Mouse (Mus musculus) midbrain, embryonic 12.5 days (tissue): ENCODE measurements at regions not wholly inside any gene's neighbourhood (a gene's known extent, or its start where the extent isn't known, plus 50 kb on each side); places are given as distances from the start of the nearest gene placed in this dataset.
"Not testable (repeated sequence)": the region's sequence is repeated elsewhere in the genome, so short reads cannot be mapped to it uniquely, and the experiment has no call there.

Experiments
- ATAC-seq: fragments of 200-750 bp; cut with Nextera tagmentation; 2 replicates; pipeline ENCODE4 v1.8.0; 2017; ENCODE audit warnings: low read depth, moderate TSS enrichment, moderate library complexity; ENCODE audit not compliant: low FRiP score
- H3K27ac ChIP-seq: fragments of 300-500 bp; sonication (generic); replicated peaks from 2 replicates; pipeline ENCODE4 v1.5.1; 2016; ENCODE audit warnings: mild to moderate bottlenecking
- H3K27me3 ChIP-seq: fragments of 300-500 bp; sonication (generic); 2 replicates; pipeline ENCODE4 v1.6.1; 2016; ENCODE audit warnings: mild to moderate bottlenecking
- H3K36me3 ChIP-seq: fragments of 300-500 bp; sonication (generic); 2 replicates; pipeline ENCODE4 v1.6.1; 2016
- H3K4me1 ChIP-seq: fragments of 300-500 bp; sonication (generic); 2 replicates; pipeline ENCODE4 v1.6.1; 2016
- H3K4me2 ChIP-seq: fragments of 300-500 bp; sonication (generic); replicated peaks from 2 replicates; pipeline ENCODE4 v1.6.1; 2016; ENCODE audit warnings: mild to moderate bottlenecking, moderate library complexity
- H3K4me3 ChIP-seq: fragments of 300-500 bp; sonication (generic); 2 replicates; pipeline ENCODE4 v1.5.1; 2016; ENCODE audit warnings: mild to moderate bottlenecking
- H3K9ac ChIP-seq: fragments of 300-500 bp; sonication (generic); replicated peaks from 2 replicates; pipeline ENCODE4 v1.6.1; 2016; ENCODE audit warnings: mild to moderate bottlenecking, moderate library complexity
- H3K9me3 ChIP-seq: fragments of 300-500 bp; sonication (generic); 2 replicates; pipeline ENCODE4 v1.6.1; 2016; ENCODE audit warnings: mild to moderate bottlenecking
- WGBS: fragments of 180-500 bp; shearing (Covaris S2); methylation state at CpG from one replicate; pipeline ENCODE4 v1.1.7; 2016; 5-methylcytosine and 5-hydroxymethylcytosine counted together

- H3K27ac ChIP-seq: no peak overlapping the region
- no peak overlapping the region for H3K4me2 ChIP-seq
- no peaks in the 10 kb centered on the region for H3K36me3 ChIP-seq
Observed at GRCm38 (mm10) chr11:92228855-92229254, 651.5 kb upstream of the Kif2b start.

GRCm38 (mm10) chr11:92208980-92209548 lies 631.7 kb upstream of the Kif2b start:
- Histone ChIP-seq H3K27me3 (no peaks in the 10 kb centered on the region), H3K4me2 (no peak overlapping the region), H3K36me3 (no peaks in the 10 kb centered on the region), H3K9me3 (no peaks in the 10 kb centered on the region), H3K4me1 (no peaks in the 10 kb centered on the region), H3K4me3 (no peak overlapping the region), H3K27ac (no peak overlapping the region), H3K9ac (no peak overlapping the region)
- WGBS: 64% methylated on average over 1 of the region's 1 CpGs
- ATAC-seq: no peak

More at GRCm38 (mm10) chr11:92228855-92229254, 651.5 kb upstream of the Kif2b start:
- Histone ChIP-seq H3K27me3 (no peaks in the 10 kb centered on the region), H3K9me3 (no peaks in the 10 kb centered on the region), H3K9ac (no peak overlapping the region), H3K4me1 (no peaks in the 10 kb centered on the region), H3K4me3 (no peak overlapping the region)
- ATAC-seq: no peak
- WGBS: 73% methylated on average over 5 of the region's 5 CpGs

GRCm38 (mm10) chr11:92178393-92178792 lies 601.0 kb upstream of the Kif2b start:
- 75% methylated on average over 3 of the region's 3 CpGs for WGBS
- ATAC-seq, H3K4me1 ChIP-seq, H3K4me3 ChIP-seq, H3K36me3 ChIP-seq, H3K9ac ChIP-seq, H3K27me3 ChIP-seq, H3K4me2 ChIP-seq, H3K9me3 ChIP-seq, H3K27ac ChIP-seq: not testable (repeated sequence)

- Histone ChIP-seq H3K4me1 (no peaks in the 10 kb centered on the region), H3K36me3 (no peaks in the 10 kb centered on the region), H3K4me2 (no peak overlapping the region), H3K9ac (no peak overlapping the region), H3K27ac (no peak overlapping the region), H3K9me3 (no peaks in the 10 kb centered on the region), H3K4me3 (no peak overlapping the region), H3K27me3 (no peaks in the 10 kb centered on the region)
- no peak for ATAC-seq
Observed at GRCm38 (mm10) chr11:92153124-92153523, 575.8 kb upstream of the Kif2b start.

- no peaks in the 10 kb centered on the region for H3K9me3 ChIP-seq
- no peaks in the 10 kb centered on the region for H3K36me3 ChIP-seq
- H3K4me1 ChIP-seq: peaks cover 6% of the 10 kb centered on the region
- peak overlapping the region; percentile 72 for H3K27ac ChIP-seq
- peak; percentile 83 for ATAC-seq
- WGBS: 21% methylated on average over 1 of the region's 1 CpGs
- no peaks in the 10 kb centered on the region for H3K27me3 ChIP-seq
- no peak overlapping the region for H3K4me3 ChIP-seq
- H3K4me2 ChIP-seq: no peak overlapping the region
- H3K9ac ChIP-seq: no peak overlapping the region
Observed at GRCm38 (mm10) chr11:92135677-92136076, 558.3 kb upstream of the Kif2b start.

- no peak overlapping the region for H3K9ac ChIP-seq
- H3K9me3 ChIP-seq: no peaks in the 10 kb centered on the region
- 9% methylated on average over 3 of the region's 3 CpGs for WGBS
- no peak overlapping the region for H3K4me2 ChIP-seq
- peak overlapping the region; percentile 72 for H3K27ac ChIP-seq
- peaks cover 6% of the 10 kb centered on the region for H3K4me1 ChIP-seq
- H3K36me3 ChIP-seq: no peaks in the 10 kb centered on the region
- ATAC-seq: peak; percentile 94
- H3K27me3 ChIP-seq: no peaks in the 10 kb centered on the region
- H3K4me3 ChIP-seq: no peak overlapping the region
Observed at GRCm38 (mm10) chr11:92134891-92135590, 557.7 kb upstream of the Kif2b start.

- no peak for ATAC-seq
- Histone ChIP-seq H3K27ac (no peak overlapping the region), H3K9me3 (no peaks in the 10 kb centered on the region), H3K36me3 (no peaks in the 10 kb centered on the region), H3K27me3 (no peaks in the 10 kb centered on the region), H3K4me3 (no peak overlapping the region), H3K4me1 (no peaks in the 10 kb centered on the region), H3K4me2 (no peak overlapping the region), H3K9ac (no peak overlapping the region)
- 80% methylated on average over 2 of the region's 2 CpGs for WGBS
Observed at GRCm38 (mm10) chr11:92084766-92085165, 507.4 kb upstream of the Kif2b start.

- Histone ChIP-seq H3K4me3 (no peak overlapping the region), H3K27ac (no peak overlapping the region), H3K9ac (no peak overlapping the region), H3K4me2 (no peak overlapping the region), H3K9me3 (no peaks in the 10 kb centered on the region), H3K27me3 (no peaks in the 10 kb centered on the region), H3K36me3 (no peaks in the 10 kb centered on the region), H3K4me1 (no peaks in the 10 kb centered on the region)
- ATAC-seq: no peak
- WGBS: 10% methylated on average over 2 of the region's 2 CpGs
Observed at GRCm38 (mm10) chr11:92041695-92042094, 464.3 kb upstream of the Kif2b start.

GRCm38 (mm10) chr11:92040161-92040560 lies 462.8 kb upstream of the Kif2b start:
- no peak for ATAC-seq
- Histone ChIP-seq H3K27ac (no peak overlapping the region), H3K9ac (no peak overlapping the region), H3K27me3 (no peaks in the 10 kb centered on the region), H3K9me3 (no peaks in the 10 kb centered on the region), H3K4me1 (no peaks in the 10 kb centered on the region), H3K4me3 (no peak overlapping the region), H3K4me2 (no peak overlapping the region), H3K36me3 (no peaks in the 10 kb centered on the region)
- 82% methylated on average over 1 of the region's 1 CpGs for WGBS

- no peak for ATAC-seq
- no peaks in the 10 kb centered on the region for H3K9me3 ChIP-seq
- no peaks in the 10 kb centered on the region for H3K27me3 ChIP-seq
- 81% methylated on average over 3 of the region's 3 CpGs for WGBS
- no peak overlapping the region for H3K4me2 ChIP-seq
- H3K36me3 ChIP-seq: no peaks in the 10 kb centered on the region
- H3K4me3 ChIP-seq: no peak overlapping the region
- H3K27ac ChIP-seq: no peak overlapping the region
- H3K4me1 ChIP-seq: no peaks in the 10 kb centered on the region
- H3K9ac ChIP-seq: no peak overlapping the region
Observed at GRCm38 (mm10) chr11:92018419-92018818, 441.1 kb upstream of the Kif2b start.

- Histone ChIP-seq H3K36me3 (no peaks in the 10 kb centered on the region), H3K4me2 (no peak overlapping the region), H3K27ac (no peak overlapping the region), H3K27me3 (no peaks in the 10 kb centered on the region), H3K9me3 (no peaks in the 10 kb centered on the region), H3K9ac (no peak overlapping the region), H3K4me1 (no peaks in the 10 kb centered on the region), H3K4me3 (no peak overlapping the region)
- 82% methylated on average over 3 of the region's 3 CpGs for WGBS
- no peak for ATAC-seq
Observed at GRCm38 (mm10) chr11:92011284-92011683, 433.9 kb upstream of the Kif2b start.

GRCm38 (mm10) chr11:91995524-91995923 lies 418.2 kb upstream of the Kif2b start:
- H3K27me3 ChIP-seq: no peaks in the 10 kb centered on the region
- no peaks in the 10 kb centered on the region for H3K9me3 ChIP-seq
- H3K4me1 ChIP-seq: no peaks in the 10 kb centered on the region
- no peak overlapping the region for H3K4me3 ChIP-seq
- WGBS: 80% methylated on average over 2 of the region's 2 CpGs
- no peaks in the 10 kb centered on the region for H3K36me3 ChIP-seq
- H3K27ac ChIP-seq: no peak overlapping the region
- no peak overlapping the region for H3K9ac ChIP-seq
- no peak for ATAC-seq
- H3K4me2 ChIP-seq: no peak overlapping the region

- no peak for ATAC-seq
- no peaks in the 10 kb centered on the region for H3K36me3 ChIP-seq
- 88% methylated on average over 2 of the region's 2 CpGs for WGBS
- H3K9ac ChIP-seq: no peak overlapping the region
- no peaks in the 10 kb centered on the region for H3K27me3 ChIP-seq
- H3K9me3 ChIP-seq: no peaks in the 10 kb centered on the region
- H3K4me1 ChIP-seq: no peaks in the 10 kb centered on the region
- H3K4me3 ChIP-seq: no peak overlapping the region
- H3K27ac ChIP-seq: no peak overlapping the region
- H3K4me2 ChIP-seq: no peak overlapping the region
Observed at GRCm38 (mm10) chr11:91969531-91969930, 392.2 kb upstream of the Kif2b start.
